Mouse (Mus musculus) urinary bladder, adult 18-20 months (tissue): Measurements from ENCODE around the gene Rin1.

Source experiments
- DNase-seq, 2 experiments: peaks; one replicate each; pipeline ENCODE4 v3.0.0; 2022; ENCODE audit warnings: low spot score in 2 of 2, mixed read lengths in 2 of 2

The Rin1 gene

GRCm38 (mm10) chr19:5094243-5094632 is 44.0 kb downstream of the Rin1 start:
- peak; percentile 74 to 85 for DNase-seq

- DNase-seq = no peak
These were observed 44.6 kb downstream of the Rin1 start for GRCm38 (mm10) chr19:5094746-5095417.

DNA sequence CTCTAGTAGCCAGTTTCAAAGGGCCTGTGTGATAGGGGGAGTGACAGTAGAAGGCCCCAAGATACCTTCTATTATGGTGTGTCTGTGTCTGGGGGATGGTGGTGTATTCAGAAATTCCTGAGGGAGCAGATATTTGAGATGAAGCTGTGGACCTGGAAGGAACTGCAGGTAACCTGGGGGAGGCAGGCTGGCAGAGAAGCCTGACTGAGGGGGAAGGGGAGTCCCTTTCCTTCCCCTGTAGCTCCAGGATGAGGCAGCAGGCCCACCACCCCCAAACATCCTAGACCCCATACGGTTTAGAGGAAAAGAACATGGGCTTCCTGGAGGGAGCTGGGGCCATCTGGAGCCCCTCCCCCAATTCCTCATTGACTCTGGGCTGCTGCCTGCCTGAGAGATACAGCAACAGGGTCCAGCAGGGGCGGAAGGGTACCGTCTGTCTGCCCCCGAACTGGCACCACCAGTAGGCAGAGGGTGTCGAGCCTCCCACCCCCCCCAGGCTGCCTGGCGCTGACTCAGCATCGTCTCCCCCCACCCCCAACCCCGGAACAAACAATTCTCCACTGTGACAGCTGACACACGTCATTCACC is 45.7 kb downstream of the Rin1 start:
- no peak for DNase-seq

DNA sequence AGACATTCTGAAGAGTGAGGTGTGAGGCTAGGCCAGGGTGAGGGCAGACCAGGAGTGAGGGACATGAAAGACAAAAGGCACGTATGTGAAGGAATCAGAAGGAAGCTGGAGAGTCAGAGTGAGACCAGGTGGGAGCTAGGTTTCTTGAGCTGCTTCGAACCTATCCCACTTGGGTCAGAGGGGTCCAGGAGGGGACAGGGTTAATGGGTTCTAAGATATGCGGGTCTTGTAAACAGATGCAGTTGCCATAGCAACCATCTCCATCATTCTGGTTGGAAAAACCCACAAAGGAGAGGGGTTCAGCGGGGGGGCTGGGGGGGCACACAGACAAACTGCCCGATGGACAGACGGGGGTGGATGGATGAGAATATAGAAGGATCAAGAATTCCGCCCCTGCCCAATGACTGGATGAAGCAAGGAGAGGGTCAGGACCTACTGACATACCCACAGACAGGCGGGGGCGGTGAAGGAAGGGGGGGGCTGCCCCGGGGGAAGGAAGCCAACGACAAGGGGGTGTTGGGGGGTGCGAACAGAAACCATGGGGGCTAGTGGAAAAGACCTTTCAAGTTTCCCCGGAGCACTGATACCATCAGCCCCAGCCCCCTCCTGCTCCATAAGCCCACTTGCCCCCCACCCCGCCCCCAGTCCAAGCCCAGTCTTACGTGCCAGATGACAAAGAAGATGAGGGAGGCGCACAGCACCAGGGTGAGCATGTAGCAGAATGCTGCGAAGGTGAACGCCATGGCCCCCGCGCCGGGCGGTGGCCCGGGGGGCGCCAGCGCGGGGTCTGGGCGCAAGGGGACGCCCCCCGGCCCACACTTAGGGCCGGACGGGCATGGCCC is 47.5 kb downstream of the Rin1 start:
- DNase-seq = no peak

- peak; percentile 32 to 44 for DNase-seq
These were observed 48.3 kb downstream of the Rin1 start, which contains the start of gene Cnih2 for GRCm38 (mm10) chr19:5098363-5099143. TSS of gene Cnih2 (minus strand) at chr19:5098521.

DNA sequence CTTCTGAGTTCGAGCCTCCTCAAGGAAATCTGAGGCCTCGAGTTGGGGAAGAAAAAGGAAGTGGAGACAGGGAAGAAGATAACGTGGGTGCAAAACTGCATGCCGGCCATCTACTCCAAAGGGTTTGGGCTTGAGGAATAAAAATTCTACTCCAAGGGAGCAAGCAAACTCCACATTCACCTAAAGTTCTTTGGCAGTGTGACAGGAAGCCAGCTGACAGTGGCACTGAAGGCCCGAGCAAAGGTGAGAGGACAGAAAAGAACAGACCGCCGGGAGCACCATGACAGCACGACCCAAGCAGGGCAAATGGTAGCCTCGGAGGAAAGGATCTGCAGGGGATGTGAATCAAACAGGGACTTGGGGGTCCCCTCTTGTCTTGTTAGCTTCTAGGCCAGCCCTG is 55.8 kb downstream of the Rin1 start:
- no peak for DNase-seq
